Mouse (Mus musculus): ENCODE data around the gene St3gal6. TPM values are rescaled to one million over a fixed set of nuclear protein-coding genes. Genes with fewer than 3 reads are reported as not detected.

The St3gal6 gene
- total and polyA plus RNA-seq, 3 experiments: 167 to 420 (median 240) TPM

DNA sequence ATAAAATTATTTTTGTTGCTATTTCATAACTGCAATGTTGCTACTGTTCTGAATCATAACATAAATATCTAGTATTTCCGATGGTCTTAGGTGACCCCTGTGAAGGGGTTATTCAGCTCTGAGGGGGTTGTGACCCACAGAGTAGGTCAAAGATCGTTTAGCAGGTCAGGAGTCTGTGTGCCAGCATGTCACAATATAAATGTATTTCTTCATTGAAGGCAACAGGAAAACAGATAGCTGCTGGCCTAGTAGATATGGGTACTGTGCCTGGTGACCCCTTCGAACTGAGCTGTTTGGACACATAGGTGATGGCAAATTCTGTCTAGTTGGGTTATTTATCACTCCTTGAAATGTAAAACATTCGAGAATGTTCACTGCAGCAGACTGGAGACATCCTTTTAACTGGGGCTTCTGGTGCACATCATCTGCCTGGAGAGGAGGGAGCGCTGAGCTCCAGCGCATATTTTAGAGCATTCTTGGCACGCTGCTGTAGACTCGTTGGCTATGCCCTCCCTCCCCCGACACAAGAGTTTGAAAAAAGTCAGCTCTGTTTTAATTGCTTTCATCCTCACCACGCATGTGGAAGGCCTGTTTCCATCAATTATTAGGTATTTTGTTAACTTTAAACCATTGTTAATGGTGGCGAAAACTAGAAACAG lies 102.2 kb downstream of the St3gal6 start:
- DNase-seq (ENCODE audit: extremely low read depth): no peak
- no peak overlapping the region for H3K9ac ChIP-seq (ENCODE audit: insufficient read depth, low read depth)
- no peak overlapping the region for H3K27ac ChIP-seq (ENCODE audit: insufficient read depth, low read depth)
- no peak overlapping the region for H3K4me3 ChIP-seq (replicated peaks in 1 of 3; ENCODE audit: low read depth in 2 of 3, low read length in 2 of 3, poor library complexity in 1 of 3)
- in situ Hi-C loops (cut with MboI; ENCODE audit: low pct_ligation_motif_present, low pct_unique_long_range_greater_than_20kb, low sequenced_read_pairs): no loop called here
- H3K79me2 ChIP-seq (replicated peaks; ENCODE audit: control insufficient read depth, extremely low read depth, insufficient read depth, poor library complexity, severe bottlenecking): no peaks in the 10 kb centered on the region
- no peaks in the 10 kb centered on the region for H3K9me3 ChIP-seq (replicated peaks; ENCODE audit: low read length)
- H3K36me3 ChIP-seq (replicated peaks in 1 of 2; ENCODE audit: control insufficient read depth in 1 of 2, insufficient read depth in 1 of 2, low read length in 1 of 2): no peaks in the 10 kb centered on the region
- H3K4me1 ChIP-seq (ENCODE audit: control insufficient read depth in 1 of 2, insufficient read depth in 2 of 2): peaks cover 3 to 9% of the 10 kb centered on the region in 2 experiments; a peak in 2 of 4 replicates
- dilution Hi-C loops (cut with MboI; ENCODE audit: extremely low pct_ligation_motif_present, extremely low pct_unique_long_range_greater_than_20kb, low sequenced_read_pairs): no loop called here
- no peaks in the 10 kb centered on the region for H3K27me3 ChIP-seq (replicated peaks)
- no peak overlapping the region for H3K4me2 ChIP-seq (ENCODE audit: insufficient read depth, low read depth, poor library complexity, severe bottlenecking)
- TF ChIP-seq EP300 (IDR thresholded peaks at IDR 0.05; ENCODE audit: low read length): no peak

Other genes with a start within 250 kb of the St3gal6 start
- gene Dcbld2, start 115.8 kb downstream of the St3gal6 start, total RNA-seq (2012; rRNA removed): 3.3 and 3.4 TPM in 2 replicates
- gene Dcbld2, start 115.8 kb downstream of the St3gal6 start, total RNA-seq (2014; rRNA removed): 3.7 and 4.1 TPM in 2 replicates
- 1.9 and 2.2 TPM in 2 replicates for gene Dcbld2, start 115.8 kb downstream of the St3gal6 start, polyA plus RNA-seq (2012; ENCODE audit: insufficient read length, low read depth)
- not detected in 2 replicates for gene Gm813, start 92.7 kb upstream of the St3gal6 start, total RNA-seq (2012; rRNA removed)
- gene Gm813, start 92.7 kb upstream of the St3gal6 start, total RNA-seq (2014; rRNA removed): not detected in 2 replicates
- not detected in 2 replicates for gene Gm813, start 92.7 kb upstream of the St3gal6 start, polyA plus RNA-seq (2012; ENCODE audit: insufficient read length, low read depth)
- gene E330017A01Rik, start 114.5 kb upstream of the St3gal6 start, total RNA-seq (2012; rRNA removed): 0.17 and 0.21 TPM in 2 replicates
- not detected in 2 replicates for gene E330017A01Rik, start 114.5 kb upstream of the St3gal6 start, total RNA-seq (2014; rRNA removed)
- not detected in 2 replicates for gene E330017A01Rik, start 114.5 kb upstream of the St3gal6 start, polyA plus RNA-seq (2012; ENCODE audit: insufficient read length, low read depth)
- gene Cpox, start 146.0 kb upstream of the St3gal6 start, total RNA-seq (2012; rRNA removed): 77.2 and 91.4 TPM in 2 replicates
- gene Cpox, start 146.0 kb upstream of the St3gal6 start, total RNA-seq (2014; rRNA removed): 70.3 and 74.5 TPM in 2 replicates
- 72.3 and 75.6 TPM in 2 replicates for gene Cpox, start 146.0 kb upstream of the St3gal6 start, polyA plus RNA-seq (2012; ENCODE audit: insufficient read length, low read depth)
- 13.8 and 14.5 TPM in 2 replicates for gene Gpr15, start 194.8 kb upstream of the St3gal6 start, total RNA-seq (2012; rRNA removed)
- gene Gpr15, start 194.8 kb upstream of the St3gal6 start, total RNA-seq (2014; rRNA removed): 8.3 and 8.7 TPM in 2 replicates
- gene Gpr15, start 194.8 kb upstream of the St3gal6 start, polyA plus RNA-seq (2012; ENCODE audit: insufficient read length, low read depth): 3.9 and 4.7 TPM in 2 replicates
- gene Cldnd1, start 203.7 kb upstream of the St3gal6 start, total RNA-seq (2012; rRNA removed): 59.9 and 63.8 TPM in 2 replicates
- 78.0 and 78.7 TPM in 2 replicates for gene Cldnd1, start 203.7 kb upstream of the St3gal6 start, total RNA-seq (2014; rRNA removed)
- gene Cldnd1, start 203.7 kb upstream of the St3gal6 start, polyA plus RNA-seq (2012; ENCODE audit: insufficient read length, low read depth): 65.6 and 80.6 TPM in 2 replicates
- not detected in 2 replicates for gene Olfr172, start 238.9 kb upstream of the St3gal6 start, total RNA-seq (2012; rRNA removed)
- gene Olfr172, start 238.9 kb upstream of the St3gal6 start, total RNA-seq (2014; rRNA removed): not detected in 2 replicates
- not detected in 2 replicates for gene Olfr172, start 238.9 kb upstream of the St3gal6 start, polyA plus RNA-seq (2012; ENCODE audit: insufficient read length, low read depth)

All from CH12.LX (cell line).